Mouse (Mus musculus): ENCODE results near the gene Fgf8.

DNA sequence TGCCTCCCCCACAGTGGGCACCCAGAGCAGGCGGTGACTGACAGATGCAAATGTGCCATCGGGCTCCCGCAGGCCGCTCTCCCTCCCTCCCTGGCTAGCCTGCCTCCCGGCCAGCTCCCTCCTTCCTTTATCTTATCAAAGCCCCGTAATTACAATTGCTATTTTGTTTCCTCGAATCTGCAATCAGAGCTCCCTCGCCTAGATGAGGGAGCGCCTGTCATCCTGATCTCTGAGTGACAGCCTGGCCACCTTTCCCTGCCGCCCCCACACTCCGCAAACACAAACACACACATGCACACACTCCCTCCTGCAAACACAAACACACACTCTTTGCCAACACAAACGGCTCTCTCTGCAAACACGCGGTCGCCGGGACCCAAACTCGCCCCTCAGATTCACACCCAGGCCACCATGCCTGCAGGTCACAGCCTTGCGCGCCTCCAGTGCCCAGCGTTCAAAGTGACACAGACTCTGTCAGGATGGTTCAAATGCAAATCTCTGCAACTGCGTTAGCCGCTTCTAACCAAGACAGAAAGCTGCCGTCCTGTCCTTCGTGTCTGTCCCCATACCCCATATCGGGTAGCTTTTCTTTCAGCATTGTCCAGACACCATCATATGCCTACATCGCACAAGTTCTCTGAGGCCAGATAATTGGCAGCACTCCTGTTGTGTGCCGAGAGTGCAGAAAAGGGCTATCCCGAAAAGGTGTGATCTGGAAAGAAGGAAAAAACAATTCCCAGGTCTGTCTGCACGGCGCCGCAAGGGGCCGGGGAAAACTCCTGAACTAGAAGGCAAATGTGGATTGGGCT, 2.8 kb upstream of the Fgf8 start:
- TF ChIP-seq CTCF (IDR thresholded peaks at IDR 0.05; ENCODE audit: borderline replicate concordance, insufficient read depth, low read length) (no peak), POLR2A (IDR thresholded peaks at IDR 0.05; ENCODE audit: low read depth, low read length) (no peak)
